Mouse (Mus musculus) heart, postnatal 0 days (tissue): ENCODE data around the gene 4930562C15Rik. TPM values are rescaled to one million over a fixed set of nuclear protein-coding genes. Genes with fewer than 3 reads are reported as not detected.

Source experiments
- ATAC-seq: fragments of 200-750 bp; cut with Nextera tagmentation; 2 replicates; pipeline ENCODE4 v1.8.0; 2017; ENCODE audit warnings: low read depth, moderate number of reproducible peaks, moderate library complexity; ENCODE audit not compliant: insufficient read depth
- DNase-seq: peaks from one replicate; pipeline ENCODE4 v3.0.0-alpha.2; 2016; ENCODE audit warnings: low spot score
- H3K27ac ChIP-seq: fragments of 300-500 bp; sonication (generic); 2 replicates; pipeline ENCODE4 v1.5.1; 2014; ENCODE audit warnings: low read depth, mild to moderate bottlenecking
- H3K27me3 ChIP-seq: fragments of 300-500 bp; sonication (generic); 2 replicates; pipeline ENCODE4 v1.6.1; 2014; ENCODE audit warnings: low read length, mixed read lengths; ENCODE audit not compliant: control insufficient read depth, insufficient read depth
- H3K36me3 ChIP-seq: fragments of 300-500 bp; sonication (generic); replicated peaks from 2 replicates; pipeline ENCODE4 v1.6.1; 2014; ENCODE audit warnings: low read length, mixed read lengths; ENCODE audit not compliant: control insufficient read depth, insufficient read depth
- H3K4me1 ChIP-seq: fragments of 300-500 bp; sonication (generic); 2 replicates; pipeline ENCODE4 v1.6.1; 2014; ENCODE audit warnings: antibody characterized with exemption; ENCODE audit not compliant: control insufficient read depth, insufficient read depth
- H3K4me2 ChIP-seq: fragments of 300-500 bp; sonication (generic); 2 replicates; pipeline ENCODE4 v1.6.1; 2014; ENCODE audit warnings: low read depth, mild to moderate bottlenecking, low read length, moderate library complexity
- H3K4me3 ChIP-seq: fragments of 300-500 bp; sonication (generic); 2 replicates; pipeline ENCODE4 v1.5.1; 2014; ENCODE audit warnings: low read depth, low read length
- H3K9ac ChIP-seq: fragments of 300-500 bp; sonication (generic); replicated peaks from 2 replicates; pipeline ENCODE4 v1.6.1; 2014; ENCODE audit warnings: low read depth, low read length, mixed read lengths
- H3K9me3 ChIP-seq: fragments of 300-500 bp; sonication (generic); replicated peaks from 2 replicates; pipeline ENCODE4 v1.6.1; 2016; ENCODE audit warnings: low read length; ENCODE audit not compliant: control insufficient read depth
- CTCF ChIP-seq: IDR thresholded peaks from 2 replicates; pipeline ENCODE4 v1.5.1; 2016; ENCODE audit warnings: antibody characterized with exemption, control low read depth, low read depth
- EP300 ChIP-seq: IDR thresholded peaks from 2 replicates; pipeline ENCODE4 v1.6.1; 2016; ENCODE audit warnings: antibody characterized with exemption, low read depth
- WGBS: fragments of 180-500 bp; shearing (Covaris S2); extraction: QIAGEN DNeasy Blood & Tissue Kit; methylation state at CpG from one replicate; pipeline ENCODE4 v1.1.7; 2014; 5-methylcytosine and 5-hydroxymethylcytosine counted together
- polyA plus RNA-seq: library from polyadenylated mRNA; unstranded; fragments of >200 nt; fragmentation: Nextera tagmentation; extraction: Ambion mirVana; gene quantifications from 2 replicates; pipeline ENCODE4 v1.2.1, GENCODE M21; 2015
- total RNA-seq: library from RNA; depleted of rRNA; stranded (reverse); fragments of >200 nt; gene quantifications from 2 replicates; pipeline ENCODE4 v1.2.3, GENCODE M21; 2014; ENCODE audit warnings: low replicate concordance

Gene 4930562C15Rik
- total and polyA plus RNA-seq, 2 experiments from 2014 or later: 0.12 TPM; not detected in 1

DNA sequence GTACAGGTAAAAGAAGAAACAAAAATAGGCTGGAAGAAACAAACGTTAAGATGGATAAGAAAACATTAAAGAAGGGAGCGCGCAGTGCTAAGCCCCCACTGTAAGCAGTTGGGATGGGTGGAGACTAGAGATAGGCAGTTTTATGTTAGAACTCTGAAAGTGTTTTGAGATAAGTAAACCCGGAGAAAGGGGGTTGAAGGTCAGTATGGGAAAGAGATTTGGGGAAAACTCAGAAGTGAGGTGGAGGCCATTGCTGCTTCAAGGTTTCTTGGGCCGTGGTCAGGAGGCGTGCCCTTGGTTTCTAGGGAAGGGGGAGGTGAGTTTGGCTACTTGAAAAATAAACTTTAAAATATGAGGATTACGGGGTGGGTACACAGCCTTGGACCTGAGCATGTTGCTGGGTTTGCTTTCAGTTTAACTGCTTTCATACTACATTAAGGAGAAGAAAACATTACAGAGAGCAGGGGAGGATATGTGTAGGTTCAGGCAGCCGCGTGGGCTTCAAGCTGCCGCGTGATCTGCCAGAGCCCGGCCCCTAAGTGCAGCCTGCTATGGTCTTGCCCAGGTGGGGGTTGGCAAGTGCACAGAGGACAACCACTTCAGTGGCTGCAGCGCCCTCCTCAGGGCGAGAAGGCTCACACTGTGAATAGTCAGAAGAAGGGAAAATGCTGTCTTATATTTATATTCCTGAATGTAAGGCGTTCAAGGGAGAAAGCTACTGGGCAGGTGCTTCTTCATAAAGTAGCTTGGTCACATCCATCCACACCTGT lies 3.4 kb upstream of the 4930562C15Rik start:
- Histone ChIP-seq H3K4me3 (no peak overlapping the region), H3K9ac (no peak overlapping the region), H3K36me3 (no peaks in the 10 kb centered on the region), H3K27me3 (no peaks in the 10 kb centered on the region), H3K9me3 (no peaks in the 10 kb centered on the region), H3K27ac (no peak overlapping the region), H3K4me1 (no peaks in the 10 kb centered on the region), H3K4me2 (no peak overlapping the region)
- TF ChIP-seq CTCF: no peak
- TF ChIP-seq EP300: no peak
- no peak for DNase-seq
- WGBS: 61% methylated on average over 15 of the region's 15 CpGs
- ATAC-seq: no peak

DNA sequence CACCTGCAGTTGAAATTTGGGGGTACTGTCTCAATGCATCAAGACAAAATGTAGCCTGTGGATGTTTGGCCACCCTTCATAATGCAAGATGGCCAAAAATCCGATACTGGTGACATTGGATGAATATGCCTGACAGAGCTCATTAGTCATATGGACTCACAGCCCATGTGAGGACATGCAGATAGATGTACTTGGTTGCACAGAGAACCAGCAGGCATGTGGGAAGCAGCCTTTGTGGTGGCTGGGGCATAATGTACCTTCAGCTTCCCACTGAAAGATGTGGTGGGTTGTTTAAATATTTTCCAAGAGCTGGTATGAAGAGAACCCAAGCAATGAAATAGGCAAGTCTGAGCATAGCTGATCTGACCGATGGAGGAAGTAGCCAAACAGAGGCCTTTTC lies 1.4 kb upstream of the 4930562C15Rik start:
- Histone ChIP-seq H3K4me2 (no peak overlapping the region), H3K36me3 (no peaks in the 10 kb centered on the region), H3K4me1 (no peaks in the 10 kb centered on the region), H3K9me3 (no peaks in the 10 kb centered on the region), H3K27me3 (no peaks in the 10 kb centered on the region), H3K9ac (no peak overlapping the region), H3K27ac (no peak overlapping the region), H3K4me3 (no peak overlapping the region)
- no peak for ATAC-seq
- DNase-seq: no peak
- TF ChIP-seq CTCF (no peak), EP300 (no peak)
- 69% methylated on average over 2 of the region's 2 CpGs for WGBS

DNA sequence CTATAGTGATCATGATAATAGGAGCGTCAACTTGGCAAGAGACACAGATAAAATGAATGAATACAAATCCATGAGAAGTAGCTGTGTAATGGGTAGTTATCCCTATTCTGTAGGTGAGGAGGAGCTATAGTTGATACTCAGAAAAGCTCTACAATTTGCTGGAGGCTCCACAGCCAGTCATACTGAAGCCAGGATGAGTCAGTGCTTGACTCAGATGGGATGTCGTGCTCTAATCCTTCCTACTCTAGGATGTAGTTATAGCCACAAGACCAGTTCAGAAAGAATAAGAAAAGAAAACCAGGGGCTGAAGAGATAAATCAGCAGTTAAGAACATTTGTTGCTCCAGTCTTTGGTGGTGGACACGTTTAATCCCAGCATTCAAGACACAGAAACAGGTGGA lies 2.4 kb downstream of the 4930562C15Rik start:
- 69% methylated on average over 3 of the region's 3 CpGs for WGBS
- H3K27ac ChIP-seq: no peak overlapping the region
- H3K36me3 ChIP-seq: no peaks in the 10 kb centered on the region
- H3K9ac ChIP-seq: no peak overlapping the region
- H3K4me3 ChIP-seq: no peak overlapping the region
- no peaks in the 10 kb centered on the region for H3K9me3 ChIP-seq
- no peak for TF ChIP-seq EP300
- no peak for TF ChIP-seq CTCF
- no peaks in the 10 kb centered on the region for H3K27me3 ChIP-seq
- DNase-seq (no peak), ATAC-seq (no peak)
- H3K4me1 ChIP-seq: no peaks in the 10 kb centered on the region
- H3K4me2 ChIP-seq: no peak overlapping the region

DNA sequence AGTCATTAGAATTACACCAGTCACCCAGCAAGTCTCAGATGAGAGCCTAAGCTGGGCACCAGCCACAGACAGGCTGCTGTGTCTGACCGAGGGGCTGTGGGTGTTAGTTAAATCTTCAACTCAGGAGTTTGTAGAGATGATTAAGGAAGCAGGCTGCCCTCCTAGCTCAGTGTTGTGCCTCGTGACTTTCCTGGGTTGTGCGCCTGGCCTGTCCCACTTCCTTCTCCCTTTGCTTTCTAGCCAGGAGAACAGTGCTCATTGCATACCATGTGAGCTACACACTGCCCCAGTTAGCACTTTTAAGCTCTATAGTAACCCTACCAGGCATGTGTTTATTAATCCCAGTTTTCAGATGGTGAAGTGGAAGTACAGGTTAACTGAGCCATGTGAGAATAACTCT lies 4.3 kb downstream of the 4930562C15Rik start:
- H3K27ac ChIP-seq: no peak overlapping the region
- no peaks in the 10 kb centered on the region for H3K36me3 ChIP-seq
- ATAC-seq (no peak), DNase-seq (no peak)
- H3K4me3 ChIP-seq: no peak overlapping the region
- TF ChIP-seq EP300 (no peak), CTCF (no peak)
- H3K4me1 ChIP-seq: no peaks in the 10 kb centered on the region
- H3K4me2 ChIP-seq: no peak overlapping the region
- H3K27me3 ChIP-seq: no peaks in the 10 kb centered on the region
- WGBS: 68% methylated on average over 3 of the region's 3 CpGs
- no peaks in the 10 kb centered on the region for H3K9me3 ChIP-seq
- no peak overlapping the region for H3K9ac ChIP-seq

DNA sequence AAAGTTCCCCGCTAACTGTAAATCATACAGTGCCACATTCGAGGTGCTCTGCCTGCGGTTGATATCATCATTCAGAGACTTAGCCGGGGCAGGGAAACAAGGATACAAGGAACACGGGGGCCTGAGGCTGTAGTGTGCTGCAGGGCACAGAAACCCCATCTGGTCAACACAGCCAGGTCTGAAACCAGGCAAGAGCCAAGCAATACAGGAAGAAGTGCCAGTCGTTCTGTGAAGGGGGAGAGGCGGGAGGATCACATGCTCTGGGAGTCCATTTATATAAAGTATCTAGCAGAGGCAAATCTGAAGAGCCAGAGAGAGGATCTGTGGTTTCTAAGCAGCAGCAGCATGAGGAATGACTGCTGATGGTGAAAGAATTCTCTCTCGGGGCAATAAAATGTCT lies 5.0 kb downstream of the 4930562C15Rik start:
- no peak for TF ChIP-seq CTCF
- TF ChIP-seq EP300: no peak
- Histone ChIP-seq H3K27me3 (no peaks in the 10 kb centered on the region), H3K9me3 (no peaks in the 10 kb centered on the region), H3K36me3 (no peaks in the 10 kb centered on the region), H3K4me2 (no peak overlapping the region), H3K27ac (no peak overlapping the region), H3K9ac (no peak overlapping the region), H3K4me3 (no peak overlapping the region), H3K4me1 (no peaks in the 10 kb centered on the region)
- ATAC-seq (no peak), DNase-seq (no peak)
- WGBS: 70% methylated on average over 8 of the region's 8 CpGs

DNA sequence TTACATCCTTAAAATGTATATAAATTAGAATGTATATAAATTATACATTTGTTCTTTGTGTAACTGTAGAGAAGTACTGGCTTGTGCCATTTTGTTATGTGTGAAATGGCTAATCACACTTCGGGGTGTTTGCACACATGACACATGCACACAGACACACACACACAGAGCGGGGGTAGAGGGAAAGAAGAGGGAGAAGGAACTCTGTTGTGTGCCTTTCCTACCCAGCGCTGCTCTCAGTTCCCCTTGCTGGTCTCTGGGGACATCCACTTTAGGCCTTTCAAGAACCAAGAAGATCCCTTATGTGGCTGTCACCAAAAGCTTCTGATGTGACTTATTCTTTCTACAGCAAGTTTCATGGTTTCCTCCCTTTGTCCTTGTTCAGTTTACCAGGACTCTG lies 11.8 kb downstream of the 4930562C15Rik start:
- no peak overlapping the region for H3K4me2 ChIP-seq

More for the DNA sequence above, 11.8 kb downstream of the 4930562C15Rik start:
- H3K27me3 ChIP-seq: no peaks in the 10 kb centered on the region
- no peak for TF ChIP-seq EP300
- TF ChIP-seq CTCF: no peak
- H3K4me3 ChIP-seq: no peak overlapping the region
- no peaks in the 10 kb centered on the region for H3K36me3 ChIP-seq
- H3K4me1 ChIP-seq: no peaks in the 10 kb centered on the region
- ATAC-seq (no peak), DNase-seq (no peak)
- no peak overlapping the region for H3K27ac ChIP-seq
- WGBS: 84% methylated on average over 3 of the region's 3 CpGs
- no peaks in the 10 kb centered on the region for H3K9me3 ChIP-seq
- H3K9ac ChIP-seq: no peak overlapping the region
